Mouse (Mus musculus): ENCODE measurements around the gene Fyn. TPM values are rescaled to one million over a fixed set of nuclear protein-coding genes. Genes with fewer than 3 reads are reported as not detected.

Fyn gene
- total and polyA plus RNA-seq, 3 experiments: 89.7 to 127 (median 101) TPM

GRCm38 (mm10) chr10:39420842-39421617 is 52.4 kb downstream of the Fyn start:
- H3K36me3 ChIP-seq (replicated peaks): peaks cover 57% of the 10 kb centered on the region
- no peaks in the 10 kb centered on the region for H3K27me3 ChIP-seq (ENCODE audit: insufficient read depth, low read length)
- DNase-seq (ENCODE audit: low spot score) (no peak), ATAC-seq (ENCODE audit: extremely low read depth, insufficient number of reproducible peaks, low FRiP score, poor library complexity, severe bottlenecking) (no peak)
- H3K9me3 ChIP-seq (replicated peaks): no peaks in the 10 kb centered on the region
- no peak overlapping the region for H3K4me3 ChIP-seq (ENCODE audit: low read depth, low read length)
- TF ChIP-seq GATA1 (IDR thresholded peaks at IDR 0.05; ENCODE audit: borderline replicate concordance, low read length) (no peak), GATA2 (IDR thresholded peaks at IDR 0.05; ENCODE audit: borderline replicate concordance, low read depth, low read length) (no peak), POLR2AphosphoS5 (IDR thresholded peaks at IDR 0.05; ENCODE audit: insufficient replicate concordance, low read depth, low read length) (no peak), CTCF (IDR thresholded peaks at IDR 0.05; ENCODE audit: low read depth, low read length) (no peak), TAL1 (conservative IDR thresholded peaks at IDR 0.05; ENCODE audit: low read depth, low read length) (no peak)
- H3K4me1 ChIP-seq (ENCODE audit: insufficient read depth, low read depth, low read length): peaks cover 42% of the 10 kb centered on the region

GRCm38 (mm10) chr10:39421772-39422171 is 53.1 kb downstream of the Fyn start:
- H3K9me3 ChIP-seq (replicated peaks): no peaks in the 10 kb centered on the region
- H3K27me3 ChIP-seq (ENCODE audit: insufficient read depth, low read length): no peaks in the 10 kb centered on the region
- ATAC-seq (ENCODE audit: extremely low read depth, insufficient number of reproducible peaks, low FRiP score, poor library complexity, severe bottlenecking): no peak
- H3K4me1 ChIP-seq (ENCODE audit: insufficient read depth, low read depth, low read length): peaks cover 39% of the 10 kb centered on the region
- TF ChIP-seq GATA1 (IDR thresholded peaks at IDR 0.05; ENCODE audit: borderline replicate concordance, low read length): no peak
- no peak for TF ChIP-seq GATA2 (IDR thresholded peaks at IDR 0.05; ENCODE audit: borderline replicate concordance, low read depth, low read length)
- no peak for TF ChIP-seq POLR2AphosphoS5 (IDR thresholded peaks at IDR 0.05; ENCODE audit: insufficient replicate concordance, low read depth, low read length)
- no peak for TF ChIP-seq CTCF (IDR thresholded peaks at IDR 0.05; ENCODE audit: low read depth, low read length)
- no peak for TF ChIP-seq TAL1 (conservative IDR thresholded peaks at IDR 0.05; ENCODE audit: low read depth, low read length)
- no peak overlapping the region for H3K4me3 ChIP-seq (ENCODE audit: low read depth, low read length)
- DNase-seq (ENCODE audit: low spot score): no peak
- peaks cover 53% of the 10 kb centered on the region for H3K36me3 ChIP-seq (replicated peaks)

- H3K4me3 ChIP-seq (ENCODE audit: low read depth, low read length): no peak overlapping the region; the same call in 1 of the 2 replicates
- peaks cover 57% of the 10 kb centered on the region for H3K36me3 ChIP-seq (replicated peaks)
- no peaks in the 10 kb centered on the region for H3K27me3 ChIP-seq (ENCODE audit: insufficient read depth, low read length)
- ATAC-seq (ENCODE audit: extremely low read depth, insufficient number of reproducible peaks, low FRiP score, poor library complexity, severe bottlenecking) (no peak), DNase-seq (ENCODE audit: low spot score) (no peak)
- no peaks in the 10 kb centered on the region for H3K9me3 ChIP-seq (replicated peaks)
- H3K4me1 ChIP-seq (ENCODE audit: insufficient read depth, low read depth, low read length): peaks cover 37% of the 10 kb centered on the region
- TF ChIP-seq GATA2 (IDR thresholded peaks at IDR 0.05; ENCODE audit: borderline replicate concordance, low read depth, low read length) (no peak), TAL1 (conservative IDR thresholded peaks at IDR 0.05; ENCODE audit: low read depth, low read length) (no peak), POLR2AphosphoS5 (IDR thresholded peaks at IDR 0.05; ENCODE audit: insufficient replicate concordance, low read depth, low read length) (no peak), GATA1 (IDR thresholded peaks at IDR 0.05; ENCODE audit: borderline replicate concordance, low read length) (no peak), CTCF (IDR thresholded peaks at IDR 0.05; ENCODE audit: low read depth, low read length) (no peak)
These were observed 56.0 kb downstream of the Fyn start for GRCm38 (mm10) chr10:39424643-39425042.

- Histone ChIP-seq H3K9me3 (replicated peaks) (no peaks in the 10 kb centered on the region), H3K36me3 (replicated peaks) (peaks cover 64% of the 10 kb centered on the region), H3K27me3 (ENCODE audit: insufficient read depth, low read length) (no peaks in the 10 kb centered on the region), H3K4me1 (ENCODE audit: insufficient read depth, low read depth, low read length) (peaks cover 39% of the 10 kb centered on the region), H3K4me3 (ENCODE audit: low read depth, low read length) (no peak overlapping the region)
- TF ChIP-seq GATA2 (IDR thresholded peaks at IDR 0.05; ENCODE audit: borderline replicate concordance, low read depth, low read length): no peak
- no peak for TF ChIP-seq GATA1 (IDR thresholded peaks at IDR 0.05; ENCODE audit: borderline replicate concordance, low read length)
- TF ChIP-seq TAL1 (conservative IDR thresholded peaks at IDR 0.05; ENCODE audit: low read depth, low read length): no peak
- ATAC-seq (ENCODE audit: extremely low read depth, insufficient number of reproducible peaks, low FRiP score, poor library complexity, severe bottlenecking) (no peak), DNase-seq (ENCODE audit: low spot score) (no peak)
These were observed 57.4 kb downstream of the Fyn start for GRCm38 (mm10) chr10:39426033-39426432.

- Histone ChIP-seq H3K36me3 (replicated peaks) (peaks cover 62% of the 10 kb centered on the region), H3K4me3 (ENCODE audit: low read depth, low read length) (no peak overlapping the region), H3K27me3 (ENCODE audit: insufficient read depth, low read length) (no peaks in the 10 kb centered on the region), H3K9me3 (replicated peaks) (no peaks in the 10 kb centered on the region), H3K4me1 (ENCODE audit: insufficient read depth, low read depth, low read length) (peaks cover 38% of the 10 kb centered on the region)
- TF ChIP-seq POLR2AphosphoS5 (IDR thresholded peaks at IDR 0.05; ENCODE audit: insufficient replicate concordance, low read depth, low read length) (no peak), GATA2 (IDR thresholded peaks at IDR 0.05; ENCODE audit: borderline replicate concordance, low read depth, low read length) (no peak), TAL1 (conservative IDR thresholded peaks at IDR 0.05; ENCODE audit: low read depth, low read length) (no peak), CTCF (IDR thresholded peaks at IDR 0.05; ENCODE audit: low read depth, low read length) (no peak), GATA1 (IDR thresholded peaks at IDR 0.05; ENCODE audit: borderline replicate concordance, low read length) (no peak)
- DNase-seq (ENCODE audit: low spot score) (no peak), ATAC-seq (ENCODE audit: extremely low read depth, insufficient number of reproducible peaks, low FRiP score, poor library complexity, severe bottlenecking) (no peak)
These were observed 58.3 kb downstream of the Fyn start for GRCm38 (mm10) chr10:39426833-39427490.

GRCm38 (mm10) chr10:39429661-39430060 is 61.0 kb downstream of the Fyn start:
- Histone ChIP-seq H3K27me3 (ENCODE audit: insufficient read depth, low read length) (no peaks in the 10 kb centered on the region), H3K4me3 (ENCODE audit: low read depth, low read length) (no peak overlapping the region), H3K9me3 (replicated peaks) (no peaks in the 10 kb centered on the region), H3K36me3 (replicated peaks) (peaks cover 67% of the 10 kb centered on the region), H3K4me1 (ENCODE audit: insufficient read depth, low read depth, low read length) (peaks cover 58% of the 10 kb centered on the region)
- DNase-seq (ENCODE audit: low spot score) (no peak), ATAC-seq (ENCODE audit: extremely low read depth, insufficient number of reproducible peaks, low FRiP score, poor library complexity, severe bottlenecking) (no peak)
- TF ChIP-seq CTCF (IDR thresholded peaks at IDR 0.05; ENCODE audit: low read depth, low read length) (no peak), TAL1 (conservative IDR thresholded peaks at IDR 0.05; ENCODE audit: low read depth, low read length) (no peak), GATA1 (IDR thresholded peaks at IDR 0.05; ENCODE audit: borderline replicate concordance, low read length) (no peak), POLR2AphosphoS5 (IDR thresholded peaks at IDR 0.05; ENCODE audit: insufficient replicate concordance, low read depth, low read length) (no peak), GATA2 (IDR thresholded peaks at IDR 0.05; ENCODE audit: borderline replicate concordance, low read depth, low read length) (no peak)
